Mouse (Mus musculus): ENCODE measurements around the gene Fam25c.
"Not testable (repeated sequence)": the region's sequence is repeated elsewhere in the genome, so short reads cannot be mapped to it uniquely, and the experiment has no call there.

Fam25c gene

DNA sequence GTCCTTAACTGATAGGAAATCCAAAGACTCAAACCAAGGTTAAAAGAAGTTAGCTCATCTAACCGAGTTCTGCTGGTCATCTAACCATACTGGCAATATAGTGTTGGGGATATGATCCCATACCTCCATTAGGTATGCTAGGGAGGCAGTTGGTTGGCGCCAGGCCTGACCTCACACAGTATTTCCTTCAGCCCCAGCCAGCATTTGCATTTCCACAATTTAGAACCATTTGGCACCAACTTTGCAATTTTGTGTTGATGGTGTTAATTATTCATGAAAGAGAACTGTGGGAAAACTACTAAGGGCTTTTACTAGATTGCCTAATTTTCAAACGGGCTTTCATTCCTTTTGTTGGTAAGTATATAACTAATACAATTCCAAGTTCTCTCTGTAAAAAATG is 23.3 kb downstream of the Fam25c start:
- no peak for DNase-seq (ENCODE audit: inconsistent age in 2 of 2, low spot score in 1 of 2)

DNA sequence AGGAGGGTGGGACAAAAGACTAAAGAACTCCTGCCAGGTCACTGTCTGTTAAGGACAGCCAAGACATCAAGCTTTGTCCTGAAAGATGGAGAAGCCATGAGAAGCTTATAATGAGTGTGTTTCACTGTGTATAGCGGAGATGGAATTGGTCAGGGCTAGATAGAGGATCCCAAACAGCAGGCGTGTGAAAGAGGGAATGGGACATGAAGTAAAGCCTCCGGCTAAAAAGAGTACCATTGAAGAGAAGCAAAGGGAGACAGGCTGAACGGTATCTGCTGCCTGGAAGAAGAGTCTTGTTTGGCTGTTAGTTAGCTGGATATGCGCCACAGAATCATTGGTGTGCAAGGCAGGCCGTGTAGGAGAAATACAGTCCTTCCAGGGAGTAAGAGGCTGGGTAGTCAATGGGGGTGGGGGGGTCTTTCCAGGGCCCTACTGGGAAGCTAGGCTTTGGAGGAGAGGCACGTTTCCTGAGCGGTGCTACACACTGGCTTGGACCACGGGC is 24.5 kb downstream of the Fam25c start:
- DNase-seq (ENCODE audit: inconsistent age in 2 of 2, low spot score in 1 of 2) = no peak

DNA sequence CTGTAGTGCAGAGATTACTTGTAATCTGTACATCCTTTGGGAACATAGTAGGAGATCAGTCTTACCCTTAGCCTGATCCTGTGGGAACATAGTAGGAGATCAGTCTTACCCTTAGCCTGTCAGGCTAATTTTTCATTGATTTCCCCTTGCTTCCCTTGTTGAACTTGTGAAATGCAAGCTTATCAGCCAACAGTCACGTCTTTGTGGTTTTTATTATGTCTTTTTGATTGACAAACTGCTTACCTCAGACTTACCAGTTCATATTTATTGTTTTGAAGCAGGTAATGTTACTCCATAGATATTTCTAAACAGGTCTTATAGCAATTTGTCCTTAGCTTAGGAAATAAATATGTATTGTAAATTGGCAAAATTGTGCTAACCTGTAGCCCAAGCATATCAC is 27.6 kb downstream of the Fam25c start:
- DNase-seq (ENCODE audit: inconsistent age in 2 of 2, low spot score in 1 of 2) = no peak

DNA sequence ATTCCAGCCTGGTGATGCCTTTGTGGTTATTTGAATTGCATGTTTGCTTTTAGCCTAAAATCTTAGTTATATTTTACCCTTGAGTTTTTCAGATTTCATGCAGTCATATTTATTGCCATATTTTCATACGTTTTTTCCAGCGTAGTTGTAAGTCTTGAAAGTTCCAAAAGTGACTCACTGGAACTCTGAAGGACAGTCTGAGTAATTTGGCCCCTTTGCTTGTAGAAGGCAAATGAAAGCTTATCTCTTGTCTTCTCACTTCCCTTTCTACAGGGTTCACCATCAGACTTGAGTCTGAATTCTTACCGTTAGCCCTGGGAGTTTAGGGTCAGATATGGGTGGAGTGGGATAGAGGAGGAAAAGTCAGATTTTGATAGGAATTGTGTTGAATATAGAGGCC is 28.6 kb downstream of the Fam25c start:
- DNase-seq (ENCODE audit: inconsistent age in 2 of 2, low spot score in 1 of 2) = peak in 1 of 2 experiments; percentile 67

DNA sequence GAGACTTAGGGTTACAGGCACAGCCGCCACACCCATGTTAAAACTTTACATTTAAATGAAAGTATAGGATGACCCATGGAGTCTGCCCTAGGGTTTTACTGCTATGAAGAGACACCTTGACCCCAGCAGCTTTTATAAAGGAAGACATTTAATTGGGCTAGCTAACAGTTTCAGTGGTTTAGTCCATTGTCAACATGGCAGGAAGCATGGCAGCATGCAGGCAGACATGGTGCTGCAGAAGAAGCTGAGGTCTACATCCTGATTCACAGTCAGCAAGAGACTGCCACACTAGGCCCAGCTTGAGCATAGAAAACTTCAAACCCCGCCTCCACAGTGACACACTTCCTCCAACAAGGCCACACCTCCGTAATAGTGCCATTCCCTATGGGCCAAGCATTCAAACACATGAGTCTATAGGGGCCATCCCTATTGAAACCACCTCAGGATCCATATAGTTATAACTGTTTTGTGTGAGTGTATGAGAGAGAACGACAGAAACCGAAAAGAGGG is 31.6 kb downstream of the Fam25c start:
- no peak for DNase-seq (ENCODE audit: inconsistent age in 2 of 2, low spot score in 1 of 2)

DNA sequence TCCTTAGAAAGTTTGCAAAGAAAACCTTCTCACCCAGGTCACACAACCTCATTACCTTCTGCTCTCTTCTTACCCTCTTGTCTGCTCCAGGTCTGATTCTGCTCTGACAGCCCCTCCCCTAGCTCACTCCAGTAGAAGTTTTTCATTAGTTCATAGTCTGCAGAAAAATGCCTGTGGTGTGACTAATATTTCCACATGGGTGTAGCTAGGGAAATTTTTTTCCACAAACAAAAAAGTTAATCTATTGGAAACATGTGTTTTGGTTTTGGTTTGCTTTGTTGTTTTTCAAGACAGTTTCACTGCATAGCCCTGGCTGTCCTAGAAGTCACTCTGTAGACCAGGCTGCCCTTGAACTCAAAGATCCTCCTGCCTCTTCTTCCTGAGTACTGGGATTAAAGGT is 37.1 kb downstream of the Fam25c start:
- no peak for DNase-seq (ENCODE audit: inconsistent age in 2 of 2, low spot score in 1 of 2)

DNA sequence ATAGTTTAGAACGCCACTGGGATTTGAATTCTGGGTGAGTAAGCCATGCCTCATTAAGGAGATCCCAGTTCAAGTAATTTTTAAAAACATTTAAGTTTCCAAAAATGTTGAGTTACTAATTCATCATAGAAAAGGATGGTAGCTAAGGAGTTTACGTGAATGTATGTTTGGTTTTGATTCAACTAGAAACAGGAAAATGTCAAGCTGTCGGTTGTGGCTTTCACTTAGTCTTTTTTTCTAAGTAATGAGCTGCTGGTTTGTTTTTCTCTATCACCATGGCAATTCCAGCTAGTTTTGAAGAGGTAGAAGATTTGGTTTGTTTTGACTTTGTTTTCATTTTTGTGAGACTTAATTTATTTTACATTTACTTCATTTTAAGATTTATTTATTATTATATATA is 37.8 kb downstream of the Fam25c start:
- DNase-seq (ENCODE audit: inconsistent age in 2 of 2, low spot score in 1 of 2) = no peak

DNA sequence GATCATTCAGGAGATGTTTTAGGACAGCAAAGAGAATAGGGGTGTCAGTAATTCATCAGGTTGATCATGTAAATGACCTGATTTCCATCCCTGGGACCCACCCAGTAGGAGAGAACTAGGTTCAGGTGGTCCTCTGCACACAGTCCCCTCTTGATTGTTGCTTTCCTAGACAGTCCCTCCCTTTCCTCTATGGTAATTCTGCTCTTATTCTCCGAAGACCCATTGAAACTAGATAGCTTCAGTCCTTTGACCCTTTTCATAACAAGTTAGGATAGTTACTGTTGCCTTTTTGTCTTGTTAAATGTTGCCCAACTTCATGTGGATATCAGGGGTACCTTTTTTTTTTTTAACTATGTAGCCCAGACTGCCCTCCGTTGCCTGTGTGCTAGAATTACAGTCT is 38.9 kb downstream of the Fam25c start:
- no peak for DNase-seq (ENCODE audit: inconsistent age in 2 of 2, low spot score in 1 of 2)

DNA sequence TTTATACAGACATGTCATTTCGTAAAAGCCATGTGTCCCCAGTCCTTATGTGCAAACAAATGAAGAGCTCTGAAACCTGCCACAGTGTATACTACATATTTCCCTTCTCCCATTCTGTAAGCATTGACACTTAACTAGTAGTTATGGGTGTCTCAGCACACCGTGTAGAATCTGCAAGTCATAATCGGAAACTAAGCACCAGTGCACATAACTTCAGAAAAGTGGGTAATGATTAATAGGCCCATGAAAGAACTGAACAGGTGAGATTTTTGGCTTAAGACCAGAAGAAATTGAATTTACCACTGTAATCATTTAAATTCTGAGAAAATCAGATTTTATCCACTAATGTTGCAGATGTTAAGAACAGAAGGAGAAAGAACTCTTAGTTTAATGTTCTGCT is 40.4 kb downstream of the Fam25c start:
- no peak for DNase-seq (ENCODE audit: inconsistent age in 2 of 2, low spot score in 1 of 2)

DNA sequence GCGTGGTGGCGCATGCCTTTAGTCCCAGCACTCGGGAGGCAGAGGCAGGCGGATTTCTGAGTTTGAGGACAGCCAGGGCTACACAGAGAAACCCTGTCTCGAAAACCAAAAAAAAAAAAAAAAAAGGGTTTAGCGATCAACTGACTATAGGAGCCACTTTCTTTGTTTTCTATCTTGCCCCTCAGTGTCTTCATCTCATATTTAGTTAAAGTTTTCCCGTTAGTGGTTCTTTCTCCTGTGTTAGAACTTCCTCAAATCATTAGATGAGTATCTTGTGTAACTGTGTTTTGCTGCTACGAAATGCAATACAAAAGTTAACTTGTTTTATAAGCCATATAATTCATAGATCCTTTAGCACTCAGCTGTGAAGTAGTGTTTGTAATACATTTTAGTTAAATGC is 40.9 kb downstream of the Fam25c start:
- not testable (repeated sequence) for DNase-seq (ENCODE audit: inconsistent age in 2 of 2, low spot score in 1 of 2)

DNA sequence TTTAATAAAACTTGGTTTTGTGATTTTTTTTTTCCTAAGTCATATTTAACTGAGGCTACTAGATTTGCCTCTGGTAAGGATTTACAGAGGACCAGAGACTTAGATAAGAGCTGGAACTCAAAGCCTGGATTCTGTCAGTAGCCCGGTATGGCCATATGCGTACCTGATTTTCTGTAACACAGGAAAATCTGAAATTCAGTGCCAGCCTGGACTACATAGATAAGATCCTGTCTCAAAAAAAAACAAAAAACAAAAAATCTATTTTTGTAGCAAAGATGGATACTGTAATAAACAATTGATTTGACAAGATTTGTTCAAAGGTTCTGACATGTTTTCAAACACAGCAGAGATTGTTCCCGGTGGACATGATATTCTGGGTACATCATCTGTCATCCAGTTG is 41.6 kb downstream of the Fam25c start:
- no peak for DNase-seq (ENCODE audit: inconsistent age in 2 of 2, low spot score in 1 of 2)

DNA sequence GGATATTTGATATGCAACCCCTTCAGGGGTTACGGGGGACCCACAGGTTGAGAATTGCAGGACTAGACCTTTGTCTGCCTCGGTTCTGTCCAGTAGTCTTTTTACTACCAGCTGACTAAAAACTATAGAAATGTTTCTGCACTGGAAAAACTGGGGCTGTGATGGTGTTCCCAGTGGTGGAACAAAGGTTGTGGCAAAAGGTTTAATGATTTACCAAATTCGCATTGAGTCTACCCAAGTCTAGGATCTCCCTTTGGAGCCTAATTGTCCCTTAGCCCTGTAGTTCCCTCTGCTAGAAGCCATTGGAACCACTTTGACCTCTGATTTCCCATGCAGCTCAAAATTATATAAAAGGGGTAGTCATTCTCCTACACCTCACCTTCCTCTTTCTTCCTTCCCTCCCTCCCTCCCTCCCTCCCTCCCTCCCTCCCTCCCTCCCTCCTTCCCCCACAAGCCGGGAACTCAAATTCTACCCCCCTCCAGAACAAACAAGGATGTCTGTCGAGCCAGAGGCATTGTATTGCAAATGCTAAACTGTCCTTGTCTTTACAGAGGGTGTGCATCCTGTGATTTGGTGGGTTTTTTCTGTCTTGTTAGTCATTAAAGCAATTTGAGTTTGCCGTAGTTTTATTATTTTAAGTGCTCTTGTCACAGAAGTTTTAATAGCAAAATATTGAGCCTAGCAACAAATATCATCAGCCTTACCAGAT is 42.7 kb downstream of the Fam25c start:
- no peak for DNase-seq (ENCODE audit: inconsistent age in 2 of 2, low spot score in 1 of 2)

DNA sequence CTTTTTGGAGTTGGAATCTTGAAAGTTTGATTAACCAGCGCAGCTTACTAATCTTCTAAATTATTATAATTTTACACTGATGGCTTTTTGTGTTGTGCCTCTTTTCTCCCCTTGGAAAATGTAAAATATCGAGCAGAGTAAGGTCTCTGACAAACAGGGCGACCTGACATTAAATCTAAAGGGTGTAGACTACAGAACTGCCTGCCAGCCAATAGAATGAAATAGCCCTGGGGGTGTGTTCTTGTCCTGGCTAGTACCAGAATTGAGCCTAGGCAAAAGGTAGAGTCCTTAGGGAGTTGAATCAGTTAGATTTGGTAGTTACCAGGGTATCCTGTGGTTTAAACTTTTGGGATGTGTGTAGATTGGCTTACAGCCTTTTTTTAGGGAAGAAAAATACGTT is 43.5 kb downstream of the Fam25c start:
- peak in 1 of 2 experiments; percentile 73 for DNase-seq (ENCODE audit: inconsistent age in 2 of 2, low spot score in 1 of 2)

DNA sequence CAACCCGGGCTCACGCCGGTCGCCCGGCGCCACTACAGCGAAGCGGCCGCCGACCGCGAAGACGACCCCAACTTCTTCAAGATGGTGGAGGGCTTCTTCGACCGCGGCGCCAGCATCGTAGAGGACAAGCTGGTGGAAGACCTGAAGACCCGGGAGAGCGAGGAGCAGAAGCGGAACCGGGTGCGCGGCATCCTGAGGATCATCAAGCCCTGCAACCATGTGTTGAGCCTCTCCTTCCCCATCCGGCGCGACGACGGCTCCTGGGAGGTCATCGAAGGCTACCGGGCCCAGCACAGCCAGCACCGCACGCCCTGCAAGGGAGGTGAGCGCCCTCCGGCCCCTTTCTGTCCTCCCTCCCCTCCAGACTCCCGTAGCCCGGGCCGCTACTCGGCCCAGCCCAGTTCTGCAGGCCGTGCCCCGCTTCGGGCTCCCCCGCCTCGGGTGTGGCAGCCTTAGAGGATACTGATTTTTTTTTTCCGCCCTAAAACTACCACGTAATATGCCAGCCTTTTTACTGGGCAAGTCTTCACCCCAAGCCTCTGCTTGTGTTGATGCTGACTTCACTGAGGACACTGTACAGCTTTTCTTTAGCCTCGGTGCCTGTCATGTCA is 44.1 kb downstream of the Fam25c start:
- peak; percentile 75 to 90 for DNase-seq (ENCODE audit: inconsistent age in 2 of 2, low spot score in 1 of 2)

DNA sequence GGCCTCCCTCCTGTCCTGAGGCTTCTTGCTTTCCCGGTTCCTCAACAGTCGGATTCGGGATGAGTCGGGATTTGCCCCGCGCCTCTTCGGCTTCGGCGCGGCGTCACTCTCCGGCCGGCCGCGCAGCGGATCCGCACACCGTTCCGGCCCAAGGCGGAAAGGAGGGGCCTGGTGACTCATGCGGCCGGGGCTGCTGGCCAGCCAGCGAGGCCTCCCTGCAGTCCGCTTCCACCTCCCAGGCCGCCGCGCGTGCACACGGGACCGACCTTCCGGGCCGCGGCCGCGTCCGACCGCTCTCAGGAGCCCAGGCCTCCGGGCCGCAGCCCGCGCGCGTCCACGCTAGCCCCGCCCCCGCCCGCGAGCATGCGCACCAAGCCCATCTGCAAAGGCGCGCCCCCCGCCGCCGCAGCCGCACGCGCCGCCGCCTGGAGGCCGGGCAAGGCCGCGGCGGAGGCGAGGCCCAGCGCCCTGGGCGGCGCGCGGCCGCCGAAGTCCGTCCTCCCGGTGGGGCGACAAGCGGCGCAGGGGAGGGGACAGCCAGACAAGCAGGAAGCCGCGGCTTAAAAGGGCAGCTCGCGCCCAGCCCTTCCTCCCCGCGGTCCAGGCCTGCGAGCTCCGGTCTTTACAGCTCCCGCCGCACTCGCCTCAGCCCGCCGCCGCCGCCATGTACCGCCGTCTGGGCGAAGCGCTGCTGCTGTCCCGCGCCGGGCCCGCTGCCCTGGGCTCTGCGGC is 44.8 kb downstream of the Fam25c start, which contains the start of the genes Shld2 and Glud1:
Gene Shld2 (minus strand): TSS at position 260 of the 732 bp plus-strand sequence.
Gene Glud1 (plus strand): TSS at position 494 of the 732 bp plus-strand sequence.
- peak; percentile 98 for DNase-seq (ENCODE audit: inconsistent age in 2 of 2, low spot score in 1 of 2)

DNA sequence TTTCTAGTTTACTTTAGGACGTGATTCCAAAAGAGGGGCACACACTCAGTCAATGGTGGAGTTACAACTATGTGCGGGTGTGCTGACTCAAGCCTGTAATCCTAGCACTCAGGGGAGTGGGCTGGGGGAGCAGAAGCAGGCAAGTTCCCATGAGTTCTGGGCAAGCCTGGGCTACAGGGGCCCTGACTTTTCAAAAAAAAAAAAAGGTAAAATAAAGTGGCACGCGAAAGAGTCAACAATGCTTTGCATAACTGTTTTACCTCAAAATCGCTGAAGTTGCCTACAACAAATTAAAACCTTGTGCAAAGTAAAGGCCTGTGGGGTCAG is 45.4 kb downstream of the Fam25c start:
- no peak for DNase-seq (ENCODE audit: inconsistent age in 2 of 2, low spot score in 1 of 2)

DNA sequence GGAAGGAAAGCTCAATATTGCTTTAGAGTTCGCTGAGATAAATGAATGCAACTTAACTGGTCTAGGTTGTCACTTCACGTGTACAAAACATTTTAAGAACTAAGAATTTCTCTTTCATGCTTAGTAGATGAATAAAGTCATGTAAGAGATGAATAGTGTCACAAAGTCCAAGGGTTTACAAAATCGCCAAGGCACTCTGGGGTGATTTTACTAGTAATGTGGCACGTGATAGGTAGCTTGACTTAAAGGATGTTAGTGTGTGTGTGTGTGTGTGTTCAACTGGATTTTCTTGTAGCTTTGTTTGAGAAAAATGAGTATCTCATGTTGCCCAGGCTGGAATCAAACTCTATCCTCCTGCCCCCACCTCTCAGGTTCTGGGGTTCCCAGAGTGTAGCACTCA is 46.0 kb downstream of the Fam25c start:
- no peak for DNase-seq (ENCODE audit: inconsistent age in 2 of 2, low spot score in 1 of 2)

DNA sequence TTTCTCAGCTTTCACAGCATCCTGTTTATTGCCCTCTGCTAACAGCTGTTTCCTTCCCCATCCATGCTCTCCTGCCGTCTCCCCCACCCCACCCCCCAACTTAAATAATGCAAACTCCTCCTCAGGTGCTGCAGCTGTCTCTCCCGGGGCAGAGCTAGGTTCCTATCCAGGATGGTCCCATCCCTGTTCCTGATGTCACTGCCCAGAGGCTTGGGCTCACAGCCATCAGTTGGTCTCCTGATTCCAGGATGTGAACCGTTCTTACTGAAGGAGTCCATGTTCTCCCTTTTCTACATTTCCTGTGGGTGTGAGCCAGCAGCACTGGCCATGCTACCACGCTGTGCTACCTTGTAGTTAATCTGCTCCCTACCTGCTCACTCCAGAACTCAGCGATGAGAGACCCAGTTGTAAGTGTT is 52.0 kb downstream of the Fam25c start:
- DNase-seq (ENCODE audit: inconsistent age in 2 of 2, low spot score in 1 of 2) = no peak

DNA sequence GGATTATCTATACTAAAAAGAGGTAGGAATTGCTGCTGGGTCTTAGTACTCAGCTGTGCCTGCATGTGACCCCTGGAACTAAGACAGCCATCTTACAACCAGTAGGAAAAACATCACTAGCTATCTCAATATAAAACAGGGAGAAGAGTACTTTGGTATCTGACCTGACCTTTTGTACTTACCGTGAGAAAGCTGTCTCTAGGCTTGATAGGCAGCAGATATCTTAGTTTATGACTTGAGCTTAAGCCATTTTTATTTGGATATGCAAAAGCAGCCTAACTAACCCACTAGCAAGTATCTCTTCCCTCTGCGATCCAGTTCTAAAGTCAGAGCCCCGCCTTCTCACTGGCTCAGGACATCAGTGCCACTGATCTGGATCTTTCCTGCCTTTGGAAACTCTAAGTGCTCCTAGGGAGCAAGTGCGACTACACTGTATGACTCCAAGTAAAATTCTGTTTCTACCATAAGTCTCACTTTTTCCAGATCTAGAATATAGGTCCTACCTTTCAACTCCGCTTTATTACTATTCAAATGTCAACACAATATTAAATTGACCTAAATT is 52.5 kb downstream of the Fam25c start:
- no peak for DNase-seq (ENCODE audit: inconsistent age in 2 of 2, low spot score in 1 of 2)

All from adrenal gland, adult (tissue).